Mouse (Mus musculus) cerebellum, adult 11-12 months (tissue): ENCODE results near the gene Nr2f6.
"Not testable (repeated sequence)": the region's sequence is repeated elsewhere in the genome, so short reads cannot be mapped to it uniquely, and the experiment has no call there.

ENCODE experiments used
- DNase-seq: peaks from one replicate; pipeline ENCODE4 v3.0.0; 2022

The Nr2f6 gene

GRCm38 (mm10) chr8:71366771-71367528, 14.8 kb downstream of the Nr2f6 start, which contains the start of gene Use1:
TSS of gene Use1 (plus strand) at chr8:71366848.
- DNase-seq: peak; percentile 93

GRCm38 (mm10) chr8:71358026-71358425, 23.7 kb downstream of the Nr2f6 start:
- no peak for DNase-seq

- DNase-seq: no peak
Measured at GRCm38 (mm10) chr8:71351520-71351919, 30.2 kb downstream of the Nr2f6 start.

- no peak for DNase-seq
Measured at GRCm38 (mm10) chr8:71351117-71351516, 30.6 kb downstream of the Nr2f6 start.

- no peak for DNase-seq
Measured at GRCm38 (mm10) chr8:71346581-71346980, 35.2 kb downstream of the Nr2f6 start.

DNA sequence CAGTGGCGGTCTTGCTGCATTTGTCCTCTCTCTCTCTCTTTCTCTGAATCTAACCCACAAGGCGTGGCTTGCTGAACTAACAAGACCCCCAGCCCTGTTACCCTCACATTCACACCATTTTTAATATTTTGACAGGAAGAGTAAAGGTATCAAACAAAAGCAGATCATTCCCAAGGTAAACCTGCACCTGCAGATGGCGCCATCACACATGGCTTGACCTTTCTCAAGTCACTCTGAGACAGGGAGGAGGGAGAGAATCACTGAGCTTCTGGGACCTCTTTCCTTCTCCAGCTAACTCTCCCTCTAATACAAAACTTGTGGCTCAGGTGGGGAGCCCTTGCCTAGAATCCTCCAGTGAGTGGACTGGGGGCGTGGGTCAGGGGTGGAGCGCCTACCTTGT, 41.1 kb downstream of the Nr2f6 start:
- no peak for DNase-seq

GRCm38 (mm10) chr8:71337834-71338233, 43.9 kb downstream of the Nr2f6 start:
- DNase-seq: not testable (repeated sequence)

- DNase-seq: no peak
Measured at GRCm38 (mm10) chr8:71324848-71325247, 56.9 kb downstream of the Nr2f6 start.
